Mouse (Mus musculus): Measurements from ENCODE around the gene Cdkn3.
"Not testable (repeated sequence)": the region's sequence is repeated elsewhere in the genome, so short reads cannot be mapped to it uniquely, and the experiment has no call there.

Cdkn3 gene

DNA sequence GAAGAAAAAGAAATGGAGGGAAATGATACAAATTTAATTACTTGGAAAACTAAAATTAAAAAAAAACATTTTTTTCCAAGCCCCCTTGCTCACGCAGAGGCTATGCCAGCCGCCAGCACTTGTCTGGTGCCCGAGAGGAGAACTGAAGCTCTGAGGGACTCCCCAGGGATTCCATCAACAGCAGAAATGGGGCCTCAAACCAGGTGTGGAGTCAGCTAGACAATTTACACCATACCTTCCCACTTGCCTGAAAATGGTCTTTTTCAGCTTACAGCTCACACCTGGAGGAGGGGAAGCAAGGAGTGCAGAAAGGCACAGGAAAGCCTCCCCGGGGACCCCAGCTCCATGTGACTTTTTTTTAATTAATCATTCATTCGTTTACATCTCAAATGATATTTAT is 24.9 kb downstream of the Cdkn3 start:
- no peak for DNase-seq

DNA sequence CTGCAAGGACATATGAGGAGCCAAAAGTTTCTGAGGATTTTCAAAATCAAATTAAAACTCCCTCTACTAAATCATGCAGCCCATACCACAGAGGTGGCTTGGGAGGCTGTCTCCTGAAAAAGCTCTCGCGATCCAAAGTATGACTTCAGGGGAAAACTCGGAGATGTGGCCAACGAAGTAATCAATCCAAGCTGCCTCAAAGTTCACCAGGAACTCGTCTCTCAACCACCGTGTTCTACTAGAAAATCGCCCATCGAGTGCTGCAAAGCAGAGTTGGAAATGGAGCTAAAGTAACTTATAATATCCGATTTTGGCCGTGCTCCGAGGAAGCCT is 27.1 kb downstream of the Cdkn3 start:
- DNase-seq = no peak

GRCm38 (mm10) chr14:46787787-46788504 is 27.6 kb downstream of the Cdkn3 start, which contains the start of gene Cnih1:
Gene Cnih1, minus strand, starts transcription at chr14:46788411.
- peak; percentile 92 for DNase-seq

DNA sequence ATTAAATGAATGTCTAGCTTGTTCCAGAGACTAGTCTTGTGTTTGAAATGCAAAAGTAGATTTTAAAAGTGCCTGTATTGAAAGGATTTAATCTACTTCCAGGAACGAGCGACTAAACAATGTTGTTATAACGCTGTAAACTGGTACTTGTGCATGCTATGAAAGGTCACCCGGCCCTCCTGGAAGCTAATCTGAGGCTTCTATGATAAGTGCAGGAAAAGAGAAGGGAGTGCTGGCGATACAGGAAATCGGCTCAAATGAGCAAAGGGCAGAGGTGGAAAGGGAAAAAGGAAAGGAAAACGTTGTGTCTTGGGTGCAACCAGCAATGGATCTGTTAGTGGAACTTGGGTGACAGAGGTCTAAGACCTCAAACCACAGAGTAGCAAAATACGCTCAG is 28.2 kb downstream of the Cdkn3 start:
- DNase-seq = peak; percentile 28

DNA sequence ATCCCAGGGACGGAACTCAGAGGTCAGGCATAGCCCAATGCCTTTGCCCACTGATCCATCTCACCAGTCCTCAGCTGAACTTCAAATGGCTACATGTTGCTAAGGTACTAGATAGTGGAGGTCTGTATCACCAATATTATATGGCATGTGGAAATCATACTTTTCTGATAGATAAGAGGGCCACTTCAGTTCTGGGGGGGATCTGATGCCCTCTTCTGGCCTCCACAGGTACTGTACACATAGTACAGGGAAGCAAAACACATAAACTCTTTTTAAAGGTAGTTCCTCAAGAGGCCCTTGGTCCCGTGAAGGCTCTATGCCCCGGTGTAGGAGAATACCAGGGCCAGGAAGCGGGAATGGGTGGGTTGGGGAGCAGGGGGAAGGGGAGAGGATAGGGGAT is 30.0 kb downstream of the Cdkn3 start:
- DNase-seq = peak; percentile 51

DNA sequence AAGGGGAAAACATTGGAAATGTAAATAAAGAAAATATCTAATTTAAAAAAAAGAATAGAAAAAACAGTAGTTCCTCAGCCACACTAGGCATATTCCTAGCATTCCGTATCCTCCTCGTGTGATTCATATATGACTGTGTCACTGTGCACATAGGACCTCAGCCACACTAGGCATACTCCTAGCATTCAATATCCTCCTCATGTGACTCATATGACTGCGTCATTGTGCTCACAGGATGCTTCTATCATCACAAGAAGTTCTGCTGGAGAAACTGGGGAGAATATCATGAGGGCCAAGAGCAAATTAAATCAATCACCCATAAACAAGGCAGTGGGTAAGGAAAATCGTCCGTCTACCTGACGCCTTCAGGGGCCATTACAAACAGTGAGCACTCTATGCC is 30.4 kb downstream of the Cdkn3 start:
- no peak for DNase-seq

DNA sequence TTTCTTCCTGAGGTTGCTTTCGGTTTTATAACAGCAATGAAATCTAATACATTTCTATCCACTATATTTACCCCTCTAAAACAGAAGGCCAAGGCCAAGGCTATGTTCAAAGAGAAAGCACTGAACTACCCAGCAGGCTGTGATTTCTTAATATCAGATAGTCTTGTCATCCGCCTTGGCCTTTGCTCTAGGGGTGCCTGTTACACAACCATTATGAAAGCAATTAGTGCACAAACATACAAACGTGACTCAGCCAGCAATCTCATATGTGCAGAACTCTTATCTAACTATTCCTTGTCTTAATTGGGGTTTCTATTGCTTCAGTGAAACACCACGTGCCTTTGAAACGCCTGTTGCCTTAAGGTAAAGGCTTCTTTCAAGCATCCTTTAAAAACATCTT is 33.8 kb downstream of the Cdkn3 start:
- no peak for DNase-seq

DNA sequence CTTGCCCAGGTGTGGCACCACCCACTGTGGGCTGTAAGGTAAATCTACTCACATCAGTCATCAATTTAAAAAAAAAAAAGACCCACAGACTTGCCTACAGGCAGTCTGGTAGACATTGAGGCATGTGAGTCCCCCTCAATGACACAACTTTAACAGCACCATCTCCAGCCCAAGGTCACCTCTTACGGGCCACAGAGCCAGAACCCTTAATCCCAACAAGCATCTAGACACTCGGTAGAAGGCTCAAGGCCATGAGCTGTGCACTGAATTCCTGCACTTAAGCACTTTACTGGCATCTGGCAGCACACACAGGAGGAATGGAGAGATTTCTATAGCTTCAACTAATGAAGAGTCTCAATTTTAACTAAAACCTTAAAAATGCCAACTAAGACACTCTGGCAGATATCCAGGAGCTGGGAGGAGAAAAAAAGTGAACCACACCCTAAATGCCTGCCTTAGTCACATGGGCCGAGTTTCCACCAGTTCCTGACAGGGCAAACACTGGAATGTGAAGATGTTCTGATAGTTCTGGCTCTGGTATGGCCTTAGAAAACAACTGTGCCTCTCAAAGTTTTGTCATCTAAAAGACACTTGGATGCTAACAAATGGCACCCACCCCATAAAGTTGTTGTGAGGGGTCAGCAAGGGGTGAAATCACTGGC is 40.5 kb downstream of the Cdkn3 start:
- no peak for DNase-seq

DNA sequence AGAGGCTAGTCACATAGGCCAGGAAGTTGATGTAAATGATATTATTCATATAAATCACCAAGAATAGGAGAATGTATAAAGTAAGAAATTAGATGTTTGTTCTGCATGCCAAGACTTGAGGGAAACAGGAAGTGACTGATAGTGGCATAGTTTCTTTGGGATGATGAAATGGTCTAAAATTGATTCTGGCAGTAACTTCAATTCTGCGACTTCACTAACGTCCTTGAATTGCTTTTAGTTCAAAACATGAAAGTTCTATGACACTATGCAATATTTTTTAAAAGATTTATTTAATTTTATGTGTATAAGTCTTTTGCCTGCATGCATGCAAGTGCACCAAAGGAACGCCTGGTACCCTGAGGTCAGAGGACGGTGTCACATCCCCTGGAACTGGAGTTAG is 42.9 kb downstream of the Cdkn3 start:
- DNase-seq = no peak

DNA sequence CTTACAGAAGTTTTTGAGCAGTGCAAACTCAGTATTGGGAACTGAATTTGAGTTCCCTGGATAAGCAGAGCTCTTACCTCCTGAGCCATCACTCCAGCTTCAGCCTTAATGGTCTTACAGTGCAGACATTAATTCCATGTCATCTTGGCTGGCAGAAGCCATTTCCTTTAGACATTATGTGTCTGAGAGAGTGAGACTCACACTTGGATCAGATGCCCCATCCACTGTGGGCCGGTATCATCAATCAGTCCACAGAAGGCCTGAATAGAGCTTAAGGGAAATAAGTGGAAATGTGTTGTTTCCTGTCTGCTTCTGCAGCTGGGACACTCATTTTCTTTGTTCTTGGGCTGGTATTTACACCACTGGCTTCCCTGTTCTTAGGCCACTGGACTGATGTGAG is 43.5 kb downstream of the Cdkn3 start:
- DNase-seq = no peak

DNA sequence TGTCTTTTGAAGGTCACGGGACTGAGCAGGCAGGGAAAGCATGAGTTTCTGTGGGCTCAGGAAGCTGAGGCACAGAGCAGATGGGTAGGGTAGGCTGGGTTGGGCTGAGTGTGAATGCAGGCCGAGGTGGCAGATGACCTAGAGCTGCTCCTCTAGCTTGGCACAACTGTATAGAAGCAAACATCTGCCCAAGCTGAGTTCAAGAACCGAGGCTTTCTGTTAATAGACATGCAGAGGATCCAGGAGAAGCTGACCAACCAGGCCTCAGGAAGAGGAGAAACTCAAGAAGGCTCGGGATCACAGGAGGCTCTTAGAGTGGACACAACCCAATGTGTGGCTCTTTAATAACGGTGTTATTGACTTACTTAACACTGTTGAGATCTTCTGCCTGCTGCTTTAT is 45.8 kb downstream of the Cdkn3 start:
- DNase-seq = no peak

GRCm38 (mm10) chr14:46807927-46808326 is 47.6 kb downstream of the Cdkn3 start:
- no peak for DNase-seq

GRCm38 (mm10) chr14:46815640-46816039 is 55.3 kb downstream of the Cdkn3 start:
- DNase-seq = peak; percentile 50

- DNase-seq = no peak
These were observed 56.7 kb downstream of the Cdkn3 start for GRCm38 (mm10) chr14:46816916-46817622.

- no peak for DNase-seq
These were observed 58.4 kb downstream of the Cdkn3 start for GRCm38 (mm10) chr14:46818743-46819142.

GRCm38 (mm10) chr14:46819961-46820360 is 59.6 kb downstream of the Cdkn3 start:
- DNase-seq = not testable (repeated sequence)
